Mouse (Mus musculus) olfactory bulb, adult 2 months (tissue): ENCODE measurements around the gene Adam23.

Source experiments
- CTCF ChIP-seq: fragments of 200-500 bp; IDR thresholded peaks from 2 replicates; pipeline ENCODE4 v1.5.1; 2012; ENCODE audit warnings: low read depth, mild to moderate bottlenecking, low read length, moderate library complexity; ENCODE audit not compliant: insufficient read depth
- POLR2A ChIP-seq: fragments of 200-500 bp; IDR thresholded peaks from 2 replicates; pipeline ENCODE4 v1.6.1; 2012; ENCODE audit warnings: mild to moderate bottlenecking, low read depth, low read length, moderate library complexity; ENCODE audit not compliant: insufficient read depth

DNA sequence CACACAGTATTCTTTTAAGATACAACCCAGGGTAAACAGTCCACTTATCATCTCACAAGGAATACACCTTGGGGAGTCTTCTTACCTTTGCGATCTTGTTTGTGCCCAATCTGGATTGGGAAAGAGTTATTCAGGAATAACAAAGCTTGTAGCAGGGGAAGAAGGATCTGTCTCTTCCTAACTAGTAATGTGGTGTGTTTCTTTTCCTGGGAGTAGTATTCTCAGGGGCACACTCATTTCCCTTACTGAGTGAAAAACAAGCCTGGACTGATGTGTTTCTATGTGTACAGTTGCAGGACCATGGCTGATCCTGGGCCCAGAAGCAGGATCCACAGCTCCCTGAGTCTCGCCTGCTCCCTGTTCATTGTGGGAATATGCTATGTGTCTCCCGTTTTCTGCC, 170.0 kb downstream of the Adam23 start, which contains the start of gene Gm39653:
- TF ChIP-seq POLR2A (no peak), CTCF (no peak)
